Mouse (Mus musculus): ENCODE results near the gene Krtap5-1.

GRCm38 (mm10) chr7:142323396-142324117 is 26.6 kb upstream of the Krtap5-1 start:
- no peak for TF ChIP-seq CTCF (IDR thresholded peaks at IDR 0.05; ENCODE audit: insufficient read depth, low read length)
- no peak for TF ChIP-seq POLR2A (IDR thresholded peaks at IDR 0.05; ENCODE audit: borderline replicate concordance, extremely low read depth, low read depth, low read length)

Data from lung, adult 2 months (tissue).